Mouse (Mus musculus) erythroblast, embryonic 14.5 days (primary cell): ENCODE measurements around the gene Kat6b.

ENCODE experiments used
- GATA1 ChIP-seq: IDR thresholded peaks from 2 replicates; pipeline ENCODE4 v1.6.1; 2012; ENCODE audit warnings: low read length, inconsistent platforms, mixed read lengths
- TAL1 ChIP-seq: IDR thresholded peaks from 3 replicates; pipeline ENCODE4 v1.6.1; 2012; ENCODE audit warnings: low read length, inconsistent platforms, mixed read lengths

DNA sequence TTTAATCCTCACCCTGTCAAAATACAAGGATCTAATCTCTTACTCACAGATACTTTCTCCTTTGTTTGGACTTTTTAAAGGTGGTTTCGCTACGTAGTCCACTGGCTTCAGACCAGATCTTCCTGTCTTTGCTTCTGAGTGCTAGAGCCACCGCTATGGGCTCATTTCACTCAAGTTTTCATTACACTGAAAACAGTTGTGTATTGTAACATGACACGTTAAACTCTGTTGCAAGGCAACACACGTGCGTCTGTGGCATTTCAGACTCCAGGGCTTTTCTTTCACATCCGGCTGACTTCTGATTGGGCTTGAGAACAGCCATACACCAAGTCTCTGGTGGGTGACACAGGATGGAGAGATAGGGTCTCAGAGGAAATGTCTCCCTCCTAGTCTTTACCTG, 66.1 kb downstream of the Kat6b start:
- TF ChIP-seq GATA1 (no peak), TAL1 (no peak)
